Mouse (Mus musculus): ENCODE measurements around the gene Gnat3.

Gene Gnat3

GRCm38 (mm10) chr5:18006157-18006556, 43.8 kb downstream of the Gnat3 start:
- CTCF ChIA-PET: no interaction called here

GRCm38 (mm10) chr5:18007067-18007466, 44.7 kb downstream of the Gnat3 start:
- CTCF ChIA-PET: interaction anchor here (1.5 kb wide), 1 partner anchor 36 kb away, joined by 5 read pairs; no protein-coding TSS in a partner anchor

GRCm38 (mm10) chr5:18010301-18010700, 48.0 kb downstream of the Gnat3 start:
- CTCF ChIA-PET: no interaction called here

GRCm38 (mm10) chr5:18013196-18013595, 50.8 kb downstream of the Gnat3 start:
- CTCF ChIA-PET: interaction anchor here (1.1 kb wide), 1 partner anchor 21 kb away, joined by 3 read pairs; no protein-coding TSS in a partner anchor

- CTCF ChIA-PET: no interaction called here
Observed at GRCm38 (mm10) chr5:18014209-18014829, 52.0 kb downstream of the Gnat3 start.

GRCm38 (mm10) chr5:18023347-18023746, 61.0 kb downstream of the Gnat3 start:
- CTCF ChIA-PET: no interaction called here

- CTCF ChIA-PET: no interaction called here
Observed at GRCm38 (mm10) chr5:18027531-18027930, 65.2 kb downstream of the Gnat3 start.

- CTCF ChIA-PET: interaction anchor here (0.9 kb wide), 2 partner anchors 166 to 215 kb away, joined by 3 read pairs; no protein-coding TSS in a partner anchor
Observed at GRCm38 (mm10) chr5:18035848-18036638, 73.7 kb downstream of the Gnat3 start.

- CTCF ChIA-PET: interaction anchor here (0.7 to 1.4 kb wide), 3 partner anchors 12 to 227 kb away, joined by 3 to 5 read pairs (median 5); no protein-coding TSS in a partner anchor
Observed at GRCm38 (mm10) chr5:18043022-18043421, 80.7 kb downstream of the Gnat3 start.

GRCm38 (mm10) chr5:18048841-18049240, 86.5 kb downstream of the Gnat3 start:
- CTCF ChIA-PET: no interaction called here

- CTCF ChIA-PET: interaction anchor here (0.6 kb wide), 1 partner anchor 13 kb away, joined by 3 read pairs; no protein-coding TSS in a partner anchor
Observed at GRCm38 (mm10) chr5:18055323-18055722, 93.0 kb downstream of the Gnat3 start.
